Mouse (Mus musculus): ENCODE measurements at regions not wholly inside any gene's neighbourhood (a gene's known extent, or its start where the extent isn't known, plus 50 kb on each side); places are given as distances from the start of the nearest gene placed in this dataset.

- H3K27ac ChIP-seq (ENCODE audit: low read length), result no peak overlapping the region
- no peak for ATAC-seq
- H3K4me3 ChIP-seq (ENCODE audit: low read depth, low read length), result no peak overlapping the region
- H3K9ac ChIP-seq (ENCODE audit: low read depth, low read length), result no peak overlapping the region
- no peaks in the 10 kb centered on the region for H3K4me1 ChIP-seq (ENCODE audit: control insufficient read depth, insufficient read depth, low read length)
- no peaks in the 10 kb centered on the region for H3K27me3 ChIP-seq (ENCODE audit: control insufficient read depth, insufficient read depth, low read depth, low read length)
- H3K9me3 ChIP-seq (replicated peaks; ENCODE audit: control insufficient read depth, low read length, poor library complexity, severe bottlenecking), result no peaks in the 10 kb centered on the region
- H3K36me3 ChIP-seq (ENCODE audit: control insufficient read depth, insufficient read depth, low read length), result no peaks in the 10 kb centered on the region
- H3K4me2 ChIP-seq (ENCODE audit: low read length), result no peak overlapping the region
- 95% methylated on average over 4 of the region's 4 CpGs for WGBS
Observed at GRCm38 (mm10) chr1:20678823-20679222, 51.9 kb upstream of the Il17a start.

- Histone ChIP-seq H3K4me1 (ENCODE audit: control insufficient read depth, insufficient read depth, low read length) (no peaks in the 10 kb centered on the region), H3K27ac (ENCODE audit: low read length) (no peak overlapping the region), H3K4me2 (ENCODE audit: low read length) (no peak overlapping the region), H3K36me3 (ENCODE audit: control insufficient read depth, insufficient read depth, low read length) (no peaks in the 10 kb centered on the region), H3K4me3 (ENCODE audit: low read depth, low read length) (no peak overlapping the region), H3K9me3 (replicated peaks; ENCODE audit: control insufficient read depth, low read length, poor library complexity, severe bottlenecking) (no peaks in the 10 kb centered on the region), H3K9ac (ENCODE audit: low read depth, low read length) (no peak overlapping the region), H3K27me3 (ENCODE audit: control insufficient read depth, insufficient read depth, low read depth, low read length) (no peaks in the 10 kb centered on the region)
- WGBS, result 87% methylated on average over 2 of the region's 2 CpGs
- ATAC-seq, result no peak
Observed at GRCm38 (mm10) chr1:20679299-20679698, 51.4 kb upstream of the Il17a start.

DNA sequence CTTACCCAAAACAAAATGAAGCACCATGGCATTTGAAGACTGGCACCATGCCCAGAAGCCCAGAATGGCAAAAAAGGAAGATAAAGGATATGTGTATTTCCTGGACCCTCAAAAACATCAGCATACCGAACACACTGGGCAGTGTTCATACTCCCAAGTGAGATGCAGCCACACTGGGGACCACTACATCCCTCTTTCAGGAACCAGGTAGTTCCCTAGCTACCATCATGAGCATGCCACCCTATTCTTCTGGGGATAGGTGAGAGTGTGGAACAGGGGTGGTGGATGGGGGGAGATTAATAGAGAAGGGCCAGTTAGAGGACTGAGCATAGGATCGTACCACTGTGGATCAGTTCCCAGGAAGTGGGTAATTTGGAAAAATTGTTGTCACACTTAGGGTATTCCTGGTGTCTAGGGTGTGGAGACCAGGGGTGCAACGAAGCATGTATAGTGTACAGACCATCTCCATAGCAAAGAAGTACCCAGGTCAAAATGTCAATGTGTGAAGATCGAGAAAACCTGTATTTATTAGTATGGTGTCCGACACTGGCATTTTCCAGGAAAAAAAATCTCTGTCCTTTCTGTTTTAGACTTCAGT, 50.9 kb upstream of the Il17a start:
- H3K4me2 ChIP-seq (ENCODE audit: low read length), result no peak overlapping the region
- H3K36me3 ChIP-seq (ENCODE audit: control insufficient read depth, insufficient read depth, low read length), result no peaks in the 10 kb centered on the region
- H3K27me3 ChIP-seq (ENCODE audit: control insufficient read depth, insufficient read depth, low read depth, low read length), result no peaks in the 10 kb centered on the region
- H3K9ac ChIP-seq (ENCODE audit: low read depth, low read length), result no peak overlapping the region
- 86% methylated on average over 5 of the region's 5 CpGs for WGBS
- H3K4me1 ChIP-seq (ENCODE audit: control insufficient read depth, insufficient read depth, low read length), result no peaks in the 10 kb centered on the region
- no peak for ATAC-seq
- no peak overlapping the region for H3K27ac ChIP-seq (ENCODE audit: low read length)
- H3K9me3 ChIP-seq (replicated peaks; ENCODE audit: control insufficient read depth, low read length, poor library complexity, severe bottlenecking), result no peaks in the 10 kb centered on the region
- no peak overlapping the region for H3K4me3 ChIP-seq (ENCODE audit: low read depth, low read length)

- no peak overlapping the region for H3K4me3 ChIP-seq (ENCODE audit: low read depth, low read length)
- H3K9ac ChIP-seq (ENCODE audit: low read depth, low read length), result no peak overlapping the region
- no peak for ATAC-seq
- no peaks in the 10 kb centered on the region for H3K9me3 ChIP-seq (replicated peaks; ENCODE audit: control insufficient read depth, low read length, poor library complexity, severe bottlenecking)
- H3K27me3 ChIP-seq (ENCODE audit: control insufficient read depth, insufficient read depth, low read depth, low read length), result no peaks in the 10 kb centered on the region
- WGBS, result 93% methylated on average over 2 of the region's 2 CpGs
- H3K36me3 ChIP-seq (ENCODE audit: control insufficient read depth, insufficient read depth, low read length), result no peaks in the 10 kb centered on the region
- H3K4me2 ChIP-seq (ENCODE audit: low read length), result no peak overlapping the region
- H3K4me1 ChIP-seq (ENCODE audit: control insufficient read depth, insufficient read depth, low read length), result no peaks in the 10 kb centered on the region
- H3K27ac ChIP-seq (ENCODE audit: low read length), result no peak overlapping the region
Observed at GRCm38 (mm10) chr1:20680553-20680952, 50.2 kb upstream of the Il17a start.

MicroRNAs encoded in the stretch of these regions (microRNA counts, 519-probe panel; counts per million panel counts)
- microRNA mmu-miR-206, result 2,101 counts per million, percentile 56 among the panel's probes with 10 or more counts

Small RNA genes lying in the stretch of these regions (microRNA-seq; reads per million reads assigned to microRNA genes)
- gene Mir206, result 19.3 reads per million, percentile 37 among the genes with 10 or more reads in this experiment
